Mouse (Mus musculus) left cerebral cortex, postnatal 25 days (tissue): ENCODE results near the gene Prdm8. TPM values are rescaled to one million over a fixed set of nuclear protein-coding genes. Genes with fewer than 3 reads are reported as not detected.

ENCODE experiments used
- DNase-seq, 2 experiments: peaks; one replicate each; pipeline ENCODE4 v3.0.0; 2022; ENCODE audit warnings: low spot score in 2 of 2, mixed read lengths in 1 of 2
- intact Hi-C: fragments of 180-260 bp; cut with DNase I; formaldehyde crosslinking; loops from one replicate; pipeline ENCODE4 v1.15.1; 2025
- total RNA-seq, 2 experiments: library from RNA; stranded (reverse); gene quantifications; 2 replicates each; pipeline ENCODE4 v1.2.3; 2021

The Prdm8 gene
- 10 to 100 TPM; 34.3 to 38.3 TPM for total RNA-seq

GRCm38 (mm10) chr5:98167180-98167824 lies at the start of gene Prdm8:
TSS of gene Prdm8 (plus strand) at chr5:98167198.
- intact Hi-C loops, result loop anchor here (5.0 kb wide), 1 partner anchor 135 kb away; the partner anchor contains the start of gene Antxr2
- DNase-seq, result peak; percentile 78 to 85

- no peak for DNase-seq
- intact Hi-C loops, result no loop called here
These were observed 39.9 kb upstream of the Prdm8 start for GRCm38 (mm10) chr5:98127074-98127473.

DNA sequence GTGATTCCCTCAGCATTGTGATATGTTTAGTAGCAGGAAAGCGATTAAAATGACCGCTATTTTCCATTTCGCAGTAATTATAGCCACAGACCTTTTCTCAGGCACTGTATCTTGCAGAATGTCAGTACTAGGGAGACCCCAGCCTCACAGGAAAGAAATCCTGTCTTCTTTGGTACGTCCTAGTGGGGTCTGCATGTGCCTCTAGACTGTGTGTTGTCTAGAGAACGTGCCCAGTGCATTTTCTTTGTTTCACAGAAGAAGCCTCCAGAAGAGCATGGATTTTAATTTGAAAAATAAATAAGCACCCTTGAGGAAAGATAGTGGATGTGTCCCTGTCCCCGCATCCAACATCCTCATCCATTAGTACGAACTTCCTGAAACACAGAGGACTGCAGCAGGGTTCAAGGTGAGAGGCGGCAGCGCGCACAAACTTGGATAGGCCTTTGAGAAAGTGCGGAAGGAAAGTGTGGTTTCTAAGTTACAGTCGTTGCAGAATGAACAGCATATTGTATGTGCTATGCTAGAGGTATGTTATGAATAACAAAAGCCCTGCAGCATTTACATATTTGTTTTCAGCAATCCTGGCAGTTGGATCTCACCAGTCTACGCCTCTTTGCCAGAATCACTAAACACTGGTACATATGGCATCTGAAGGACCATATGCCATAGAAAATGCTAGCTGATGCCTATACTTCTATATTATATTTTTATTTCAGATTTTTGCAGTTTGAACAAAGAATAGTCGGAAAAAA lies 28.3 kb upstream of the Prdm8 start:
- intact Hi-C loops, result no loop called here
- DNase-seq, result peak; percentile 4 to 65

DNA sequence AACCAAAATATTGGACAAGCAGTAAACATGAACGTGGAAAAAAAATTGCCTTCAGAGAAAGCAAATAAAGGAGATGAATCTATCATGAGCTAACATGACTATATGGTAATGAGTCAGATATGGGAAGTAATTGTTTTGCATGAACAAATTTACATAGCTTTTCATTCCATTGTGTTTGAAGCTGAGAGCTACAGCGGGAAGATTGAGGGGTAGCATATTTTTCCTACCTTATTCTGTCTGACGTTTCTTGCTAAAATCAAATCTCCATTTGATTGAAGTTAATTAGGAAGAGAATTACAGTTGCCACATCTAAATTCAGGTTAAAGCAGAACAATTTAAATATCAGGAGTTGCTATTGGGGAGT lies 27.7 kb upstream of the Prdm8 start:
- no peak for DNase-seq
- intact Hi-C loops, result no loop called here

DNA sequence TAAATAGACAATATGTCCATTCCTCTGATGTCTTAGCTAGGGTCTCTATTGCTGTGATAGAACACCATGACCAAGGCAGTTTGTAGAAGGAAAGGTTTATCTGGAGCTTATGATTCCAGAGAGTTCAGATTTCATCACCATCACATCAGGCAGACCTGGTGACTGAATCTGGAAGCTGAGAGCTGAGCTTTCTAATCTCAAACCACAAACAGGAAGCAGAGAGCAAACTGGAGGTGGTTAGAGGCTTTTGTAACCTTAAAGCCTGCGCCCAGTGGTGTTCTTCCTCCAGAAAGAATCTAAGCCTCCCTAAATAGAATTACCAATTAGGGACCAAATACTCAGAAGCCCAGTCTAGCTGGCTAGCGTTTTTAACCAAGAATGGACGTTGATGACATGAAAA lies 20.1 kb upstream of the Prdm8 start:
- intact Hi-C loops, result no loop called here
- no peak for DNase-seq

DNA sequence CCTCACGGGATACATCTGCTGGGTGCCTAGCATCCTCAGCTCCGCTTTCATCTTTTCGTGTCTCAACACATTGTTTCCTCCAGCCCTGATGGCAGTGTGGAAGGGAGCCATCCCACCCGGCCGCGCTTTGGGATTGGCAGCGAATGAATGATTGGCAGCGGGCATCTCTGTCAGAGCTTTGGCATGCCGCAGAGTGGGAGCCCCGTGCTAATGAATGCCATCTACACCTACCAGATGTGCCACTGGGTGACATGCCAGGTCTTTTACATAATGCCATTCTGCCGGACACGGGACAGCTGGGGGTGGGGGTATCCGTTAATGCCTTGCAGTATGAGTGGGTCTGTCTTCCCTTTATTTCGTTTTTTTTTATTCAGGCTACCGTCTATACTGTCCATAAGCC lies 882 bp upstream of the Prdm8 start:
- intact Hi-C loops, result loop anchor here (5.0 kb wide), 1 partner anchor 134 kb away; the partner anchor contains the start of gene Antxr2
- DNase-seq, result no peak

- DNase-seq, result no peak
- intact Hi-C loops, result loop anchor here (5.0 kb wide), 1 partner anchor 136 kb away; the partner anchor contains the start of gene Antxr2
These were observed 1.6 kb downstream of the Prdm8 start for GRCm38 (mm10) chr5:98168356-98169285.

DNA sequence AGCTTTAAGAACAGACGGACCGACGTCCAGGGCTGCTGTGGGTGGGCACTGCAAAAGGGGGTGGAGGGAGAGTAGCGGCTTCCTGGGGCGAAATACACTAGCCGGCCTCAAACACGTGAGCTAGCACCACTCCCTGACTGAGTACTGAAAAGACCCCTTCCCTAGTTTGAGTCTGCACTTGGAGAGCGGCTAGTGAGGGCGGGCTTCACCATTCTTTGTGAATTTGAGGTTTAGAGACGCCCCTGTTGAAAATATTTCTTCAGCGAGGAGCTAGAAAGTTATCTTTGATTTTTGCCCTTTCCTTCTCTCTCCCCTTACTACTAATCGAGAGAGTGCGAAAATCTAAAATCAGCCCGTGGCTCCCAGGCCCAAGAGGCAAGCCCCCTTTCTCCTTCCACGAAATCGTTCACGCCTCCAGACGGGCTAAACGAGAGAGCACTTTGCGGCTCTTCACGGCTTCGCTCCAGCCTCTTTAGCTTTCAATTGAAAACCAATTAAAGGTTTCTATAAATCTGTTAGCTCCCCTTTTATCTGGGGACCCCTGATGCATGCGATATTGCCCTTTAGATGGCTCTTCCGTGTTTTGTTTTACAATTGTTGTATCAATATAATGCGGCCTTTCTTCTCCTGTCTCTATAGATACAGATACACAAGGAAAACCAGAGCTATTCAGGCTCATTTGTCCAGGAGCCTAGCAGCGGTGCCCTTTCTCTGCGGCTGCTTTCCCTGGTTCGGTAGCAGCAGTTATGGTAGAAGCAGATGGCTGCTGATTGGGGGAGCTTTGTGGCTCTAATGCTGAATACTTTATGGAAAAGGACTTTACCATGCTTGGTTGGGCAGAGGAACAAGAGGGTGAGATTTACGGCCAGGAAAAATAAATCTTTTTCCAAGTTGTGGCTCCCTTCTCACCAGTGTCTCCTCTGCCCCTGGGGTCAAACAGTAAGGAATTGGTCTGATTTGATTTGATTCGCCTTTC lies 2.7 kb downstream of the Prdm8 start:
- intact Hi-C loops, result loop anchor here (5.0 kb wide), 1 partner anchor 137 kb away; the partner anchor contains the start of gene Antxr2
- DNase-seq, result no peak

- intact Hi-C loops, result no loop called here
- DNase-seq, result no peak
These were observed 4.7 kb downstream of the Prdm8 start for GRCm38 (mm10) chr5:98171651-98172230.

- intact Hi-C loops, result no loop called here
- no peak for DNase-seq
These were observed 5.6 kb downstream of the Prdm8 start for GRCm38 (mm10) chr5:98172502-98173181.

DNA sequence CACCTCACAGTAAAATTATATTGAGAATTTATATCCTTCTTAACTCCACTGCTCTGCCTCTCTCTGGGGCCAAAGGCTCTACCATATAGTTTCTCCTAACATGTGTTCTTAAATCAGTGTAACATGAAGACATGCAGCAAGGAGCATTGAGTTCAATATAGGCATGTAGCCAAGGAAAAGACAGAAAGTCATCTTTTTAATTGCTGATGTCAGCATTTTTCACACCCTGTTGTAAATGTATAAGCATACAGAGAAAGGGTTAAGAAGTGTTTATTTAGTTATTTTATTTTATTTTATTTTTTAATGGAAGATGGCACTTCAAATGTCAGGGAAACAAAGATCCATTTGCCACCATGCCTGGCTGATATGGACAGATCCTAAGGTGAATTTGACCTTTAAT lies 6.7 kb downstream of the Prdm8 start:
- DNase-seq, result no peak
- intact Hi-C loops, result no loop called here

GRCm38 (mm10) chr5:98179606-98180005 lies 12.6 kb downstream of the Prdm8 start:
- peak in 1 of 2 experiments; percentile 51 for DNase-seq
- intact Hi-C loops, result loop anchor here (5.0 to 10.0 kb wide), 5 partner anchors 245 to 1052 kb away; no protein-coding TSS in a partner anchor

DNA sequence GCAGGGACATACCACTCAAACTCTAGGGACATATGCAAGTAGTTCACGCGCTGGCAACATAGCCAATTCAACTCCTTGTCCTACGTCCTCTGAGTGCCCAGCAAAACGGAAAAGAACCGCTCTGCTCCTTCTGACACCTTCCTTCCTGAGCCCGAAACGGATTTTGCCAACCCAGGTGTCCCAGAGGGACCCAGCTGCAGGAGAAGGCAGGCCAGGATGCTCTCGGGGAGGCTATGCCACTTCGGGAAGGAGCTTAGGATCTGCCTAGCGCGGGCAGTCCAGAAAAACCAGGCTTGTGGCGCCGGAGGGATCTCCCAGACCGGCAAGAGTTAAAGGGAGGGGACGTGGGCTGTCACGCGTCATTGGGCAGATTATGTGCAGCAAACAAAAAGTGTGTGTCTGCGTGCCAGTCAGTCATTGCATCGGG lies 13.5 kb downstream of the Prdm8 start:
- peak; percentile 69 to 84 for DNase-seq
- intact Hi-C loops, result loop anchor here (10.0 kb wide), 4 partner anchors 246 to 906 kb away; no protein-coding TSS in a partner anchor

GRCm38 (mm10) chr5:98180888-98181635 lies 14.1 kb downstream of the Prdm8 start:
- peak in 1 of 2 experiments; percentile 35 for DNase-seq
- intact Hi-C loops, result loop anchor here (10.0 kb wide), 4 partner anchors 246 to 906 kb away; no protein-coding TSS in a partner anchor

DNA sequence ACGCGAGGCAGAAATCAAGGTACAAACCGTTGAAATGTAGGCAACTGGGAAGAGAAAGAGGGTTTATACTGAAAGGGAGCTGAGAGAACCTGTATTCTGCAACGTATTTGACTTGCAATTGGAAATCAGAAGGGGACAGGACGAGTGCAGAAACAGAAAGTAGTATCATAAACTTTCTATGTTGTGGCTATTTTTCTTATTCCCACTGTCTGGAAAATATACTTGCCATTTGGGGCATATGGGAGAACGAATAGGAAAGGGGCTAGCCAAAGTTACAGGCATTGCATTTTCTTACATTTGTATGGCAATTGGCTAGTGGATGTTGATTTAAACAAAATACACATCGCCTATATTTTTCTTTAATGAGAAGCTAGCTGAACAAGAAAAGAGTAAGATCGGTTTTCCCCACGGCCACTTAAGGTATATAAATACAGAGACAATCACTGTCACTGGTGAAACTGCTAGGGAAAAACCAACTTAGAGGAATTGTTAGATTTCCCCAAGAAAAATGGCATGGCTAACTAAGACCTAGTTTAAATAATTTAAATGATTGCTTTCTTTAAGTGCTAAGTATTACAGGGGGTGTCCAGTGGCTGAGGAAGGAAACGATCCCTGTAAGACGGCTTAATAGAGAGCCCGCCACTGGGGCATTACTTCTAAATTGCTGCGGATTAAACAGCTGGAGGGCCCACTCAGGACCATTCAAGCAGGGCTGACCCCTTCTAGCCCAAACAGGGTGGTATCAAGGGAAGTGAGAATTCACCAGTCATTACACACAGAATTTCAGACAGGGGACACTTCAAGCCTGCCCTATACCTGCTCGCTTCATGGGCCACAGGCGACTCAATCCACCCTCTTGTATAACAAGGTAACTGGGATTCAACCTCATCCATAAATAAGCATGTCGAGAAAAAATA lies 14.9 kb downstream of the Prdm8 start:
- intact Hi-C loops, result loop anchor here (10.0 kb wide), 4 partner anchors 247 to 907 kb away; no protein-coding TSS in a partner anchor
- DNase-seq, result no peak

- no peak for DNase-seq
- intact Hi-C loops, result loop anchor here (10.0 kb wide), 4 partner anchors 248 to 908 kb away; no protein-coding TSS in a partner anchor
These were observed 15.6 kb downstream of the Prdm8 start for GRCm38 (mm10) chr5:98182603-98182920.
